Mouse (Mus musculus) small intestine, adult 2 months (tissue): ENCODE measurements around the gene Cpn1.

Experiments used
- CTCF ChIP-seq: fragments of 200-500 bp; IDR thresholded peaks from 2 replicates; pipeline ENCODE4 v1.5.1; 2012; ENCODE audit warnings: low read depth, mild to moderate bottlenecking, control low read depth, inconsistent platforms, low read length, moderate library complexity, mixed read lengths; ENCODE audit not compliant: insufficient replicate concordance, insufficient read length; ENCODE audit errors: extremely low read depth
- POLR2A ChIP-seq: fragments of 200-500 bp; IDR thresholded peaks from 2 replicates; pipeline ENCODE4 v1.6.1; 2012; ENCODE audit warnings: low read depth, mild to moderate bottlenecking, control low read depth, inconsistent platforms, low read length, moderate library complexity

GRCm38 (mm10) chr19:43998101-43998500 is 11.7 kb upstream of the Cpn1 start:
- TF ChIP-seq POLR2A = no peak
- no peak for TF ChIP-seq CTCF
